18 mouse cellular contexts compared by ENCODE assay signal in genomic region chr11:96336597-96336996, GRCm38 (mm10). TPM values are rescaled to one million over a fixed set of nuclear protein-coding genes. Genes with fewer than 3 reads are reported as not detected.
DNase-seq lines count a peak whose midpoint lies in the region; ATAC-seq lines count a peak whose summit lies in the region.
"Had no signal": no experiment of that assay in that cellular context is flagged by ENCODE, and none has a peak within 500 bp of the region (broad histone marks: within the 10 kb centered on the region; RNA-seq: fewer than 3 reads in every experiment).

No protein-coding gene starts in this region.

- peaks cover 81% of the 10 kb centered on the region for H3K27me3 ChIP-seq in hindbrain, embryonic 14.5 days (ENCODE audit: control insufficient read depth, insufficient read depth, low read length)
- H3K27me3 ChIP-seq in kidney, embryonic 15.5 days: no peaks in the 10 kb centered on the region
- no peaks in the 10 kb centered on the region for H3K27me3 ChIP-seq in neural tube, embryonic 15.5 days (replicated peaks)
- H3K27me3 ChIP-seq: Patski had no signal

- WGBS in hindbrain, embryonic 14.5 days: 6% methylated on average over 2 of the region's 2 CpGs
- 23% methylated on average over 2 of the region's 2 CpGs for WGBS in kidney, embryonic 15.5 days
- 10% methylated on average over 2 of the region's 2 CpGs for WGBS in neural tube, embryonic 15.5 days

- 0 out of 2 replicates have a peak, but pooled peaks cover 6% of the 10 kb centered on the region for H3K36me3 ChIP-seq in hindbrain, embryonic 14.5 days (replicated peaks; ENCODE audit: control insufficient read depth, insufficient read depth)
- H3K36me3 ChIP-seq in kidney, embryonic 15.5 days: peaks cover 34% of the 10 kb centered on the region
- no peaks in the 10 kb centered on the region for H3K36me3 ChIP-seq in neural tube, embryonic 15.5 days
- H3K36me3 ChIP-seq: midbrain, embryonic 12.5 days had no signal

- peak overlapping the region; percentile 99 for H3K27ac ChIP-seq in hindbrain, embryonic 14.5 days
- H3K27ac ChIP-seq in kidney, embryonic 15.5 days: peak overlapping the region; percentile 100
- H3K27ac ChIP-seq in neural tube, embryonic 15.5 days (replicated peaks): peak overlapping the region; percentile 99
- H3K27ac ChIP-seq: midbrain, embryonic 12.5 days had no signal

- DNase-seq in kidney, adult 18-20 months: peak; percentile 40
- no peak for DNase-seq in kidney, postnatal 14 days
- no peak for DNase-seq in hindbrain, embryonic 14.5 days (ENCODE audit: low spot score)
- DNase-seq in left cerebral cortex, postnatal 10 days (ENCODE audit: extremely low spot score in 1 of 2, low spot score in 2 of 2): no peak
- DNase-seq in ovary, postnatal 14 days (ENCODE audit: low spot score): no peak
- DNase-seq in T-cell, adult 2 months (ENCODE audit: low spot score): no peak
- DNase-seq: cerebellum, adult 9-10 months; gastrocnemius, postnatal 36 days; heart, postnatal 10 days; left cerebral cortex, postnatal 4 days; liver, postnatal 0 days had no signal

- peak overlapping the region; percentile 97 for H3K9ac ChIP-seq in hindbrain, embryonic 14.5 days
- no peak overlapping the region for H3K9ac ChIP-seq in kidney, embryonic 15.5 days
- H3K9ac ChIP-seq in neural tube, embryonic 15.5 days (replicated peaks): peak overlapping the region; percentile 66
- H3K9ac ChIP-seq: liver, postnatal 0 days; midbrain, embryonic 12.5 days had no signal

- peaks cover 27% of the 10 kb centered on the region for H3K4me1 ChIP-seq in hindbrain, embryonic 14.5 days (replicated peaks; ENCODE audit: control insufficient read depth, insufficient read depth, low read length)
- peaks cover 98% of the 10 kb centered on the region for H3K4me1 ChIP-seq in kidney, embryonic 15.5 days
- H3K4me1 ChIP-seq in neural tube, embryonic 15.5 days: peaks cover 95% of the 10 kb centered on the region

- H3K4me2 ChIP-seq in hindbrain, embryonic 14.5 days (replicated peaks): peak overlapping the region; percentile 77
- H3K4me2 ChIP-seq in kidney, embryonic 15.5 days: peak overlapping the region; percentile 36
- peak overlapping the region; percentile 87 for H3K4me2 ChIP-seq in neural tube, embryonic 15.5 days
- H3K4me2 ChIP-seq: midbrain, embryonic 12.5 days had no signal

- ATAC-seq in hindbrain, embryonic 14.5 days (ENCODE audit: low FRiP score): no peak
- ATAC-seq in kidney, embryonic 15.5 days (replicated peaks; ENCODE audit: low FRiP score): no peak
- no peak for ATAC-seq in neural tube, embryonic 15.5 days (ENCODE audit: low FRiP score)
- ATAC-seq: liver, postnatal 0 days; Patski had no signal

- H3K4me3 ChIP-seq in hindbrain, embryonic 14.5 days (replicated peaks; ENCODE audit: low read length): peak overlapping the region; percentile 48
- H3K4me3 ChIP-seq in kidney, embryonic 15.5 days (replicated peaks): no peak overlapping the region
- H3K4me3 ChIP-seq in neural tube, embryonic 15.5 days (replicated peaks): peak overlapping the region; percentile 19
- H3K4me3 ChIP-seq: midbrain, embryonic 12.5 days had no signal

- no peaks in the 10 kb centered on the region for H3K9me3 ChIP-seq in hindbrain, embryonic 14.5 days (ENCODE audit: control insufficient read depth, low read length)
- no peaks in the 10 kb centered on the region for H3K9me3 ChIP-seq in kidney, embryonic 15.5 days (replicated peaks)
- no peaks in the 10 kb centered on the region for H3K9me3 ChIP-seq in neural tube, embryonic 15.5 days (replicated peaks)
- H3K9me3 ChIP-seq: midbrain, embryonic 12.5 days had no signal

- intact Hi-C loops in left cerebral cortex, postnatal 10 days (cut with DNase I): no loop called here

RNA-seq across cellular contexts. Expression of gene Hoxb3, which starts 13.5 kb away (rescaled TPM):
- polyA plus RNA-seq in hindbrain, embryonic 14.5 days (2014; fragmentation: Nextera tagmentation; extraction: Ambion mirVana): 12.8 and 17.2 TPM in 2 replicates
- polyA plus RNA-seq in kidney, embryonic 15.5 days (2015; fragmentation: Nextera tagmentation; extraction: Ambion mirVana): 4.4 and 4.5 TPM in 2 replicates
- 8.0 and 12.6 TPM in 2 replicates for polyA plus RNA-seq in neural tube, embryonic 15.5 days (2015; fragmentation: Nextera tagmentation; extraction: Ambion mirVana)
- not detected for total RNA-seq in left cerebral cortex, postnatal 10 days (2021)
- total RNA-seq: layer of hippocampus, adult 8-10 months; left cerebral cortex, postnatal 4 days had no signal
- polyA plus RNA-seq: forebrain, embryonic 11.5 days; midbrain, embryonic 12.5 days had no signal

RNA-seq across cellular contexts. Expression of gene Hoxb2, which starts 13.7 kb away (rescaled TPM):
- polyA plus RNA-seq in hindbrain, embryonic 14.5 days (2014; fragmentation: Nextera tagmentation; extraction: Ambion mirVana): 39.5 and 42.9 TPM in 2 replicates
- polyA plus RNA-seq in kidney, embryonic 15.5 days (2015; fragmentation: Nextera tagmentation; extraction: Ambion mirVana): 45.7 and 45.9 TPM in 2 replicates
- polyA plus RNA-seq in neural tube, embryonic 15.5 days (2015; fragmentation: Nextera tagmentation; extraction: Ambion mirVana): 33.7 and 42.3 TPM in 2 replicates
- total RNA-seq in left cerebral cortex, postnatal 10 days (2021): not detected
- total RNA-seq: layer of hippocampus, adult 8-10 months; left cerebral cortex, postnatal 4 days had no signal
- polyA plus RNA-seq: forebrain, embryonic 11.5 days had no signal

RNA-seq across cellular contexts. Expression of gene Hoxb4, which starts 18.5 kb away (rescaled TPM):
- polyA plus RNA-seq in hindbrain, embryonic 14.5 days (2014; fragmentation: Nextera tagmentation; extraction: Ambion mirVana): 4.0 and 5.4 TPM in 2 replicates
- polyA plus RNA-seq in kidney, embryonic 15.5 days (2015; fragmentation: Nextera tagmentation; extraction: Ambion mirVana): 6.4 and 7.1 TPM in 2 replicates
- polyA plus RNA-seq in neural tube, embryonic 15.5 days (2015; fragmentation: Nextera tagmentation; extraction: Ambion mirVana): 3.7 and 5.0 TPM in 2 replicates
- total RNA-seq in left cerebral cortex, postnatal 10 days (2021): not detected
- total RNA-seq: left cerebral cortex, postnatal 4 days had no signal
- polyA plus RNA-seq: forebrain, embryonic 11.5 days; midbrain, embryonic 12.5 days had no signal

RNA-seq across cellular contexts. Expression of gene Hoxb1, which starts 29.0 kb away (rescaled TPM):
- 0.33 and 0.56 TPM in 2 replicates for polyA plus RNA-seq in hindbrain, embryonic 14.5 days (2014; fragmentation: Nextera tagmentation; extraction: Ambion mirVana)
- 0.27 and 0.35 TPM in 2 replicates for polyA plus RNA-seq in kidney, embryonic 15.5 days (2015; fragmentation: Nextera tagmentation; extraction: Ambion mirVana)
- polyA plus RNA-seq in neural tube, embryonic 15.5 days (2015; fragmentation: Nextera tagmentation; extraction: Ambion mirVana): 0.38 and 0.65 TPM in 2 replicates
- total RNA-seq in left cerebral cortex, postnatal 10 days (2021): not detected
- total RNA-seq: gastrocnemius, postnatal 36 days; heart, postnatal 10 days; layer of hippocampus, adult 8-10 months; left cerebral cortex, postnatal 4 days had no signal
- polyA plus RNA-seq: forebrain, embryonic 11.5 days; liver, postnatal 0 days; midbrain, embryonic 12.5 days; Patski; testis, adult 2 months had no signal

RNA-seq across cellular contexts. Expression of gene Hoxb5, which starts 33.5 kb away (rescaled TPM):
- 140 and 157 TPM in 2 replicates for polyA plus RNA-seq in hindbrain, embryonic 14.5 days (2014; fragmentation: Nextera tagmentation; extraction: Ambion mirVana)
- polyA plus RNA-seq in kidney, embryonic 15.5 days (2015; fragmentation: Nextera tagmentation; extraction: Ambion mirVana): 18.8 and 20.2 TPM in 2 replicates
- polyA plus RNA-seq in neural tube, embryonic 15.5 days (2015; fragmentation: Nextera tagmentation; extraction: Ambion mirVana): 39.5 and 106 TPM in 2 replicates
- not detected for total RNA-seq in left cerebral cortex, postnatal 10 days (2021)
- total RNA-seq: layer of hippocampus, adult 8-10 months; left cerebral cortex, postnatal 4 days had no signal
- polyA plus RNA-seq: forebrain, embryonic 11.5 days; midbrain, embryonic 12.5 days had no signal

Comparison
In these comparisons a context has a peak if more than half of its experiments do, and no peak if none do; other contexts are left out.
1. H3K4me2 ChIP-seq: peak in every context shown above with its lines; median percentile 87 in neural tube, embryonic 15.5 days; 77 in hindbrain, embryonic 14.5 days; 36 in kidney, embryonic 15.5 days.